Mouse (Mus musculus): ENCODE data around the gene Mrps26.

DNA sequence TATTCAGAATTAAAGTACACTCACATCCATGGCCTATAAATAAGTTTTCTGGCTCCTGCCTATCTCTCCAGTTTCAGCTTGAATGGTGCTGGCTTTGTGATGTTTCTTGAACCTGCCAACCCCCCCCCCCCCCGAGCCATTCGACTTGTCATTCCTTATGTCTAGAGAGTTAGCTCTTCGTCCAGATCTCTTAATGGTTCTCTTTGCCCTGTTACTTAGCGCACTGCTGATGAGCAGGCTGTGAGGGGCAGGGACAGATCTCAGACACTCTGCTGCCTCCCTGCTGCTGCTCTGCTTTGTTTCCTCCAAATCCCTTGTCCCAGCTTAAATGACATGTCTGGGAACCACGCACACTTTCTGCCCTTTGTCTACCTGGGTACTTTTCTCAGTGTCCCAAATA, 47.8 kb upstream of the Mrps26 start:
- TF ChIP-seq CTCF (conservative IDR thresholded peaks at IDR 0.05; ENCODE audit: insufficient read depth, insufficient read length, low read depth, low read length) (no peak), POLR2A (IDR thresholded peaks at IDR 0.05; ENCODE audit: low read depth, low read length) (no peak)

Data from kidney, adult 2 months (tissue).